Mouse (Mus musculus) urinary bladder, postnatal 10 days (tissue): Measurements from ENCODE around the gene Tmem181a.
"Not testable (repeated sequence)": the region's sequence is repeated elsewhere in the genome, so short reads cannot be mapped to it uniquely, and the experiment has no call there.

Experiments used
- DNase-seq: peaks from one replicate; pipeline ENCODE4 v3.0.0; 2022; ENCODE audit warnings: low spot score

Gene Tmem181a

GRCm38 (mm10) chr17:6305656-6306270 lies 49.1 kb downstream of the Tmem181a start:
- DNase-seq = not testable (repeated sequence)

- DNase-seq = not testable (repeated sequence)
Measured at GRCm38 (mm10) chr17:6306503-6306902, 49.8 kb downstream of the Tmem181a start.

GRCm38 (mm10) chr17:6311716-6312115 lies 55.1 kb downstream of the Tmem181a start:
- DNase-seq = not testable (repeated sequence)

GRCm38 (mm10) chr17:6312755-6313154 lies 56.1 kb downstream of the Tmem181a start:
- DNase-seq = not testable (repeated sequence)

- DNase-seq = not testable (repeated sequence)
Measured at GRCm38 (mm10) chr17:6314493-6314892, 57.8 kb downstream of the Tmem181a start.

GRCm38 (mm10) chr17:6315706-6316105 lies 59.0 kb downstream of the Tmem181a start:
- not testable (repeated sequence) for DNase-seq

GRCm38 (mm10) chr17:6316379-6317126 lies 59.9 kb downstream of the Tmem181a start:
- not testable (repeated sequence) for DNase-seq

GRCm38 (mm10) chr17:6317339-6317985 lies 60.8 kb downstream of the Tmem181a start, which contains the start of gene Dynlt1a:
TSS of gene Dynlt1a (minus strand) at chr17:6317500.
- DNase-seq = peak; percentile 92

- not testable (repeated sequence) for DNase-seq
Measured at GRCm38 (mm10) chr17:6321081-6321777, 64.6 kb downstream of the Tmem181a start.

GRCm38 (mm10) chr17:6321778-6322101 lies 65.1 kb downstream of the Tmem181a start:
- not testable (repeated sequence) for DNase-seq

GRCm38 (mm10) chr17:6325021-6325420 lies 68.4 kb downstream of the Tmem181a start:
- DNase-seq = not testable (repeated sequence)

GRCm38 (mm10) chr17:6325543-6325942 lies 68.9 kb downstream of the Tmem181a start:
- DNase-seq = not testable (repeated sequence)

- not testable (repeated sequence) for DNase-seq
Measured at GRCm38 (mm10) chr17:6327554-6327953, 70.9 kb downstream of the Tmem181a start.

GRCm38 (mm10) chr17:6328997-6329396 lies 72.3 kb downstream of the Tmem181a start:
- not testable (repeated sequence) for DNase-seq

GRCm38 (mm10) chr17:6342606-6343294 lies 86.1 kb downstream of the Tmem181a start:
- DNase-seq = not testable (repeated sequence)

GRCm38 (mm10) chr17:6355256-6355655 lies 98.6 kb downstream of the Tmem181a start:
- peak; percentile 20 for DNase-seq
